ENCODE assay signal across 30 mouse cellular contexts in the genomic region with DNA sequence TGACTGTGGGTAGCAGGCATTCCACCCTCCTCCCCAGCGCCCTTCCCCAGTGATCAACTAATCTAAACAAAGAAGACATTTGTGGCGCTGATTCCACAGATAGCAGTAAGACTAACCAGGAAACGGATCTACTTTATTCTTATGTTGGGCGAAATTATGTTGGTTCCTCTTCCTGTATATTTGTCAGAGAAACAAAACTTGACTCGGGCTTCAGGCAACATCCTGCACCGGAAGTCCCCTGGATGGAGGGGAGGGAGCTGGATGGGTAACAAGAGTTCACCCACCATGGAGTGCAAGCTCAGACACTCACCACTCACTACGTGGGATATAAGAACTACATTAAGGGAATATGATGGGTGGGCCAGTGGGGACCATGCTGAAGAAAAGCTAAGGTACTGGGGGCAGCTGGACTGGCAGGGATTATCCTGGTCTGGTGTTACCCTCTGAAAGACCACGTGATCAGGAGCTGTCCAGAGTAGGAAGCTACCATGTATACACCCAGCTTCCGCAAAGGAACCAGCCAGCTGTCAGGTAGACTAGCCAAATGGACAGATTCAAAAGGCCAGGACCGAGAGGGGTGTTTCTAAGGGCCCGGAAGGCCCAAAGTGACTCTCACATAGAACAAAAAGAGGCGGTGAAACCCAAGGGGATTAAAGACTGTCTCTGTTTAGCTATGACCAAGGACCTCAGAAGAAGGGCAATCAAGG. TPM values are rescaled to one million over a fixed set of nuclear protein-coding genes. Genes with fewer than 3 reads are reported as not detected.
DNase-seq lines count a peak whose midpoint lies in the region; ATAC-seq lines count a peak whose summit lies in the region.
"Had no signal": no experiment of that assay in that cellular context is flagged by ENCODE, and none has a peak within 500 bp of the region (broad histone marks: within the 10 kb centered on the region; RNA-seq: fewer than 3 reads in every experiment).

No protein-coding gene starts in this region.

- 0 out of 2 replicates have a peak, but pooled peaks have one; percentile 49 for ATAC-seq in lung, embryonic 15.5 days (ENCODE audit: borderline replicate concordance, extremely low read depth, low FRiP score, low TSS enrichment)
- ATAC-seq in granulocyte monocyte progenitor cell, adult 5-6 weeks (replicated peaks; ENCODE audit: poor library complexity, severe bottlenecking), result peak; percentile 20; the same call in 1 of the 2 replicates
- no peak for ATAC-seq in forebrain, embryonic 15.5 days (replicated peaks)
- ATAC-seq in neural tube, embryonic 15.5 days (ENCODE audit: low FRiP score), result no peak
- ATAC-seq: CD4-positive, CD25-positive, alpha-beta regulatory T cell, adult 4 months; forebrain, embryonic 16.5 days; hindbrain, embryonic 16.5 days; intestine, embryonic 15.5 days; liver, embryonic 12.5 days; liver, postnatal 0 days; midbrain, embryonic 13.5 days had no signal

- DNase-seq in lung, postnatal 25 days (ENCODE audit: low spot score), result no peak
- DNase-seq in thymus, postnatal 0 days (ENCODE audit: low spot score), result peak; percentile 7
- no peak for DNase-seq in thymus, postnatal 25 days
- DNase-seq in right cerebral cortex, postnatal 4 days, result no peak
- DNase-seq: adrenal gland, postnatal 14 days; cerebellum, adult 11-12 months; cerebellum, adult 9-11 months; gastrocnemius, adult 2 months; gastrocnemius, postnatal 36 days; heart, postnatal 14 days; kidney, adult 2 months; layer of hippocampus, postnatal 36 days; liver, postnatal 0 days; thymus, adult 2 months had no signal

- no peaks in the 10 kb centered on the region for H3K36me3 ChIP-seq in lung, embryonic 15.5 days
- H3K36me3 ChIP-seq in forebrain, embryonic 15.5 days, result no peaks in the 10 kb centered on the region
- H3K36me3 ChIP-seq in neural tube, embryonic 15.5 days, result no peaks in the 10 kb centered on the region
- H3K36me3 ChIP-seq: embryonic facial prominence, embryonic 13.5 days; forebrain, embryonic 10.5 days; hindbrain, embryonic 10.5 days; intestine, embryonic 15.5 days; liver, embryonic 12.5 days; midbrain, embryonic 13.5 days; neural tube, embryonic 13.5 days; stomach, embryonic 15.5 days had no signal

- no peaks in the 10 kb centered on the region for H3K9me3 ChIP-seq in lung, embryonic 15.5 days
- H3K9me3 ChIP-seq in forebrain, embryonic 15.5 days, result no peaks in the 10 kb centered on the region
- no peaks in the 10 kb centered on the region for H3K9me3 ChIP-seq in neural tube, embryonic 15.5 days (replicated peaks)
- H3K9me3 ChIP-seq: embryonic facial prominence, embryonic 13.5 days; forebrain, embryonic 10.5 days; hindbrain, embryonic 10.5 days; intestine, embryonic 15.5 days; liver, embryonic 12.5 days; midbrain, embryonic 13.5 days; neural tube, embryonic 13.5 days; stomach, embryonic 15.5 days had no signal

- peaks cover 3% of the 10 kb centered on the region; the same call in 1 of the 2 replicates for H3K4me1 ChIP-seq in lung, embryonic 15.5 days
- H3K4me1 ChIP-seq in forebrain, embryonic 15.5 days, result peaks cover 14% of the 10 kb centered on the region
- H3K4me1 ChIP-seq in neural tube, embryonic 15.5 days, result peaks cover 3% of the 10 kb centered on the region; the same call in 1 of the 2 replicates
- H3K4me1 ChIP-seq: embryonic facial prominence, embryonic 13.5 days; hindbrain, embryonic 10.5 days; midbrain, embryonic 13.5 days; neural tube, embryonic 13.5 days; stomach, embryonic 15.5 days had no signal

- H3K4me3 ChIP-seq in lung, embryonic 15.5 days, result no peak overlapping the region
- no peak overlapping the region for H3K4me3 ChIP-seq in forebrain, embryonic 15.5 days
- no peak overlapping the region for H3K4me3 ChIP-seq in neural tube, embryonic 15.5 days (replicated peaks)
- H3K4me3 ChIP-seq: embryonic facial prominence, embryonic 13.5 days; forebrain, embryonic 10.5 days; gastrocnemius, adult 2 months; hindbrain, embryonic 10.5 days; intestine, embryonic 15.5 days; liver, embryonic 12.5 days; midbrain, embryonic 13.5 days; neural tube, embryonic 13.5 days; stomach, embryonic 15.5 days had no signal

- no peak overlapping the region for H3K4me2 ChIP-seq in lung, embryonic 15.5 days
- H3K4me2 ChIP-seq in forebrain, embryonic 15.5 days (replicated peaks), result no peak overlapping the region
- no peak overlapping the region for H3K4me2 ChIP-seq in neural tube, embryonic 15.5 days
- H3K4me2 ChIP-seq: embryonic facial prominence, embryonic 13.5 days; intestine, embryonic 15.5 days; liver, embryonic 12.5 days; midbrain, embryonic 13.5 days; neural tube, embryonic 13.5 days; stomach, embryonic 15.5 days had no signal

- no peaks in the 10 kb centered on the region for H3K27me3 ChIP-seq in lung, embryonic 15.5 days
- H3K27me3 ChIP-seq in forebrain, embryonic 15.5 days, result no peaks in the 10 kb centered on the region
- H3K27me3 ChIP-seq in neural tube, embryonic 15.5 days (replicated peaks), result no peaks in the 10 kb centered on the region
- H3K27me3 ChIP-seq: embryonic facial prominence, embryonic 13.5 days; intestine, embryonic 15.5 days; liver, embryonic 12.5 days; midbrain, embryonic 13.5 days; neural tube, embryonic 13.5 days; stomach, embryonic 15.5 days had no signal

- H3K27ac ChIP-seq in lung, embryonic 15.5 days, result 0 out of 2 replicates have a peak overlapping the region, but pooled peaks have one; percentile 22
- no peak overlapping the region for H3K27ac ChIP-seq in forebrain, embryonic 15.5 days (replicated peaks)
- no peak overlapping the region for H3K27ac ChIP-seq in neural tube, embryonic 15.5 days (replicated peaks)
- H3K27ac ChIP-seq: embryonic facial prominence, embryonic 13.5 days; forebrain, embryonic 10.5 days; gastrocnemius, adult 2 months; hindbrain, embryonic 10.5 days; intestine, embryonic 15.5 days; kidney, postnatal 0 days; liver, embryonic 12.5 days; midbrain, embryonic 13.5 days; neural tube, embryonic 13.5 days; stomach, embryonic 15.5 days had no signal

- no peak overlapping the region for H3K9ac ChIP-seq in lung, embryonic 15.5 days
- H3K9ac ChIP-seq in forebrain, embryonic 15.5 days (replicated peaks), result no peak overlapping the region
- no peak overlapping the region for H3K9ac ChIP-seq in neural tube, embryonic 15.5 days (replicated peaks)
- H3K9ac ChIP-seq: embryonic facial prominence, embryonic 13.5 days; intestine, embryonic 15.5 days; liver, embryonic 12.5 days; liver, postnatal 0 days; midbrain, embryonic 13.5 days; neural tube, embryonic 13.5 days; stomach, embryonic 15.5 days had no signal

- WGBS in lung, embryonic 15.5 days, result 40% methylated on average over 12 of the region's 12 CpGs
- WGBS in forebrain, embryonic 15.5 days, result 78% methylated on average over 12 of the region's 12 CpGs
- 75% methylated on average over 12 of the region's 12 CpGs for WGBS in neural tube, embryonic 15.5 days

RNA-seq across cellular contexts. Expression of a gene that starts 56.1 kb away (rescaled TPM):
- polyA plus RNA-seq in lung, embryonic 15.5 days (2015; fragmentation: Nextera tagmentation; extraction: Ambion mirVana), result 52.3 and 54.6 TPM in 2 replicates
- polyA plus RNA-seq in thymus, postnatal 0 days (2015; fragmentation: Nextera tagmentation; extraction: Ambion mirVana), result 72.7 and 74.5 TPM in 2 replicates
- 44.6 and 48.1 TPM in 2 replicates for total RNA-seq in granulocyte monocyte progenitor cell, adult 5-6 weeks (2014; fragmentation: Nextera tagmentation)
- 11.1 and 14.0 TPM in 2 replicates for total RNA-seq in granulocyte monocyte progenitor cell, adult 5-6 weeks (2017)
- polyA plus RNA-seq in forebrain, embryonic 15.5 days (2015; fragmentation: Nextera tagmentation; extraction: Ambion mirVana), result 43.4 and 49.4 TPM in 2 replicates
- polyA plus RNA-seq in neural tube, embryonic 15.5 days (2015; fragmentation: Nextera tagmentation; extraction: Ambion mirVana), result 42.4 and 45.2 TPM in 2 replicates

Comparison
In these comparisons a context has a peak if more than half of its experiments do, and no peak if none do; other contexts are left out.
1. ATAC-seq: peak in lung, embryonic 15.5 days (single experiment) and granulocyte monocyte progenitor cell, adult 5-6 weeks (single experiment); none in forebrain, embryonic 15.5 days (single experiment) and neural tube, embryonic 15.5 days (single experiment).